Mouse (Mus musculus) T-helper 2 cell (primary cell): ENCODE measurements around the gene Cpm.

Experiments
- in situ Hi-C: fragments of 300-600 bp; cut with MboI, MseI; formaldehyde crosslinking; loops from one replicate; pipeline ENCODE4 v1.15.1; 2025; ENCODE audit warnings: high pct_unique_total_duplicates

The Cpm gene

GRCm38 (mm10) chr10:117684298-117685170 lies 55.2 kb downstream of the Cpm start:
- in situ Hi-C loops = loop anchor here (5.0 kb wide), 1 partner anchor 232 kb away; no protein-coding TSS in a partner anchor

DNA sequence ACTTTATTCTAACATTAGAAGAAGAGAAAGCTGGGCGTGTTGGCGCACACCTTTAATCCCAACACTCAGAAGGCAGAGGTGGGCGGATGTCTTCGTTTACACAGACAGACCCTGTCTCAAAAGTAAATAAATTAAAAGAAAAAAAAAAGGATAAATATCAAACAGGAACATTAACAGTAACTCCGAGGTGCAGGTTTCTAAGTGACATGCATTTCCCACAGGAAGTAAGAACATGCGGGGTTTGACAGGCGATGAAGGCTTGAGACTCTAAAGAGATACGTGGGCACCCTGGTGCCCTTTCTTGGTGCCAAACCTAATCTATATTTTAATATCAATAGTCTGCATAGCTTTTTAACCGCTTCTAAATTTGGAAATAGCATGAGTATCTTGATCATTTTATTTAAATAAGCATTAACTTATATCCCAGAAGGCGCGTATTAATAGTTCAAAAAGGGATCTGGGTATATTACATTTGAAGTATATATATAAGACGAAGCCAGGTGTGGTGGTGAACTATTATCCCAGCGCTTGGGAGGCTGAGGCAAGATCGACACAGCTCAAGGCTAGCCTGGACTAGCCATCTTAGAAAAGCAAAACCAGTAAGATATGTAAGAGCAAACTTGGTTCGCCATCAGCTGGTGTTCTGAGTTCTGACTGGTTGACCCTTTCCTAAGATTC lies 56.0 kb downstream of the Cpm start:
- in situ Hi-C loops = no loop called here

DNA sequence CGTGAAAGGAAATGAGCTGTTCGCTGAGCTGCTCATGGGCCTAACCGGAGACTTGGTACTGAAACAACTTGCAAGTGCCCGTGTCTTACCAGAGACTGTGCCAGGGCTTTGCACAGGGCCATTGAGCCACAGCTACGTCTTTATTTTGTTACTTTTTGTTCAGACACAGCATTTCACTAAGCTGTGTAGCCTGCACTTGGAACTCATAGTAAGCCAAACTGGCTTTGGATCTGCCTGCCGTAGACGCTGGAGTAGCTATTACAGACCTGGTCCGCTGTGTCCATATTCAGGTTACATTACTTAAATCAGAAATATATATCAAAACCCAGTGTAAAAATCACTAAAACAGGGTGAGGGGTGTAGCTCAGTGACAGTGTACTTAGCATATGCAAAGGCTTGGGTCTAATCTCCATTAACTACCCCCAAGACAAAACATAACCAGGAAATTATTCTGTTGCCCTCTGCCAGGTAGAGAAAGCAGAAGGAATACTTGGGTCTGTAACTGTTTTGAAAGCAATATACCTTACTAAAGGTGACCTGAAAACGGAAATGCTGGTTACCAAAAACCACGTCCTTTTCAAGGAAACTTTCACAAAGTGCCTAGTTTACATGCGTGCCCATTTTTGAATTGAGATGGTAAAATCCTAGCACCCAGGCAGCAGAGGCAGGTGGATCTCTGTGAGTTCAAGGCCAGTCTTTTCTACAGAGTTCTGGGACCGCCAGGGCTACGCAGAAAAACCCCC lies 56.7 kb downstream of the Cpm start:
- in situ Hi-C loops = no loop called here

GRCm38 (mm10) chr10:117687018-117687417 lies 57.7 kb downstream of the Cpm start:
- in situ Hi-C loops = no loop called here

DNA sequence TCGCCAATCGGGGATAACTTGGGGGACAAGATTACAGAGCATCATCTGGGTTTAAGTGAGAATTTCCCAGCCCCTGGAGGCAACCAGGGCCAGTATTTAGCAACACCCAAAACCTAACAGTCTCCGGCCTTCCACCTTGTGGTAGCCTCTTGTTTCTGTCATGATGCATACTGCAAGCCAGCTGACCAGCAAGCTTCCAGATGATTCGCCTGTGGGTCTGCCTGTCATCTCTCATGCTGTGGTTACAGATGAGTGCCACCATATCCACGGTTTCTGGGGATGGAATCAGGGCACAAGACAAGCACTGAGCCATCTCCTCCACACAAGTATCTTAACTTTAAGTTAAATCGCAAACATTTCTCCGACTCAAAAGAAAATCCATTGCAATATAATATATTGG lies 58.3 kb downstream of the Cpm start:
- in situ Hi-C loops = no loop called here

DNA sequence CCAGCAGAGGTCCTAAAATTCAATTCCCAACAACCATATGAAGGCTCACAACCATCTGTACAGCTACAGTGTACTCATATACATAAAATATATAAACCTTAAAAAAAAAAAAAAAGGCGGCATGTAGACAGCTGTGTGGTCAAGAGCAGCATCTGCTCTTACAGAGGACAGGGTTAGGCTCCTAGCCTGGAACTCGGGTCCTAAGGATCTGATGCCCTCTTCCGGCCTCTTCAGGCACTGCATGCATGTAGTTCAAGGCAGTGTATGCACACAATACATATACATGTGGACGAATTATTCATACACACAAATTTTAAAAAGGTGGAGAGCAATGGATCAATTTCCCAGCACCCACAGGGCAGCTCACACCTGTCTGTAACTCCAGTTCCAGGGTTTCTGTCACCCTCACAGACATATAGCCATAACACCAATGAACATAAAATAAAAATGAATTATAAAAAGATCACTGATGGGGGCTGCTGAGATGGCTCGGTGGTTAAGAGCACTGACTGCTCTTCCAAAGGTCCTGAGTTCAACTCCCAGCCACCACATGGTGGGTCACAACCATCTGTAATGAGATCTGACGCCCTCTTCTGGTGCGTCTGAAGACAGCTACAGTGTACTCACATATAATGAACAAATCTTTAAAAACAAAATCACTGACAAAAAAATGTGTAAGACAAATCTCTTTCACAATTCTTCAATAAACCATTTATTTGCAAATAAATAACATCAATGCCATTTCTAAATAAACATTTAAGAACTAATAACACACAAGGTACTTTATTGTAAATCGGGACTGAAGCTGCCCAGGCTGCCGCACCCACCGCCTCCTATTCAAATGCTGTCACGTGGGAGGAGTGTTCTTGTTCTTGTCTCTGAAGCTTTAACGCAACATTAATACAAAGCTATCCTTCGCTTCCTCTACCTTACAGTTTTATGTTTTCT lies 59.2 kb downstream of the Cpm start:
- in situ Hi-C loops = no loop called here

DNA sequence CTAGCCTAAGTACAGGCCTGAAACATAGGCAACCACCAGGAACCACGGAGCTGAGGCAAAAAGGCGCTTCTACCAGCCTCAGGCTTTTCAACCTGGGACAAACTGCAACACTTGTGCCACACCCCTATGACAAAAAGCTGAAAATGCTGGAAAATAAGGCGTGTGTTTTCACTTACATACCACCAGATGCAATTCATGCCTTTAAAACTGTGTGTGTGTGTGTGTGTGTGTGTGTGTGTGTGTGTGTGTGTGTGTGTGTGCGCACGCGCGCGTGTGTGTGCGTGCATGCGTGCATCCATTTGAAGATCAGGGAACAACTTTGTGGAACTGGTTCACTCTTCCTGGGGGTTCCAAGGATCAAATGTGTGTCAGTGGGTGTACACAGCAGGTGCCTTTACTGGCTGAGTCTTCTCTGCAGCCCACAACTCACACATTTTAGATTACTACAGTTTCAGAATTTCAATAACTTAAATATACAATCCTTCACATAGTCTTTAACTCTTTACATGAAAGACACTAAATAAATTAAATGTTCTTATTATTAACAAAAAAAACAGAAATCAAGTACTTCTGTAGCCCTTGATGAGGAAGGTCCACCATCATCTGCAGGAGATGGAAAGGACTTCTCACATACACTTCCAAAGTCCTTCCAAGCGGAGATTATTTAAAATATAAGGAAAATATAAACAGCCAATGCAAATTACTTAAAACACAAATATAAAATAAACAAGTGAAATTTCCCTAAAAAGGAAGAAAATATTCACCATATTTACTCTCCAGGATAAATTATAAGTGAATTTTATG lies 60.2 kb downstream of the Cpm start:
- in situ Hi-C loops = loop anchor here (5.0 to 10.0 kb wide), 2 partner anchors 78 to 345 kb away; no protein-coding TSS in a partner anchor

DNA sequence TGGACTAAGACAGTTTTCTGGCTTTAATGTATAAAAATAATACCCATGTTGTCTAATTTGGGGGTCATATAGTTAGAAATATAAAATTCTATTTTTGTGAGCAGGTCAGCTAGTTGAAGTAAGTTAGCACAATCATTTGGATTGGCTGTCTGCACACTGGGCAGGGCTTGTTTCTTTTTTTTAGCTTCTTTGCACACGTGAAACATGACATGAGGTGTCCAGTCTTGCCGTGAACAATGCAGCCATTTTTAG lies 60.7 kb downstream of the Cpm start:
- in situ Hi-C loops = loop anchor here (5.0 to 10.0 kb wide), 2 partner anchors 77 to 345 kb away; no protein-coding TSS in a partner anchor

DNA sequence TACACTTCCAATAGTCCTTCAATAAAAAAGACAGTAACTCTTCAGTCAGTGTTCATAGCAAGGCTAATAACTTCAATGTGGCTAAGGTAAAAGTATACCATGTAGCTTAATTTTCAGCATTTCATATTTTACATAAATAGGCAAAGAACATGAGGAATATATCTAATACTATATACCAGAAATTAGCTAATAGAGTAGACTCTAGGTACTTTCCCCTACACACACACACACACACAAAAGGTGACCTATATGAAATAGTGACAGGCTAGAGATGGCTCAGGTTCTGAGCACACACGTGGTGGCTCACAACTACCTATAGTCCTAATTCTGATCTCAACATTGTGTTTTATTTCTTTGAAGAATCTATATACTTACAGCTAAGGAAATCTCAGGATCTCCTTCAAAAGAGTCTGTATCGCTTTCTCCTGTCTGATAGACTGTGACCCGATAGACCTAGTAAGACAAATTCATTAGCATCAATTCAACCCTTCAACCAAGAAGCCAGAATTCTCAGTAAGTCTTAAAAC lies 61.5 kb downstream of the Cpm start:
- in situ Hi-C loops = loop anchor here (5.0 to 10.0 kb wide), 2 partner anchors 76 to 346 kb away; no protein-coding TSS in a partner anchor

DNA sequence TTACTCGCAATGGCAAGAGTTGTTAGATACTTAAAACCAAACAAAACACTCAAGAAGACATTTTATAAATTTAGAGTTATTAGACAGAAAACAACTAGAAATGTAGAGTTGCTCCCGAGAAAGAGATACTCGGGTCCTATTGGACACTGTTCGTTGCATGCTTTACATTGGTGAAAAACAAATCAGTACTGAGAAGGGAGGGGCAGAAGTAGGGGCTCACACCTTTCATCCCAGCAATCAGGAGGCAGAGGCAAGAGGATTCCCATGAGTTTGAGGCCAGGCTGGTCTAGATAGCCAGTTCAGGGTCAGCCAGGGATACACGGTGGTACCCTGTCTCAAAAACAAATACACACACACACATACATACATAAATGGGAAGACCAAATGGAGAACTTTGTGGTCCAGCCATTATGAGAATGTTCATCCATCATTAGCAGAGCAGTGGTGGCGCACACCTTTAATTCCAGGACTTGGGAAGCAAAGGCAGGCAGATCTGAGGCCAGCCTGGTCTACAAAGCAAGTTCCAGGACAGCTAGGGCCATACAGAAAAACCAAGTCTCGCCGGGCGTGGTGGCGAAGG lies 62.2 kb downstream of the Cpm start:
- in situ Hi-C loops = loop anchor here (5.0 to 10.0 kb wide), 2 partner anchors 76 to 347 kb away; no protein-coding TSS in a partner anchor

- in situ Hi-C loops = loop anchor here (5.0 to 10.0 kb wide), 2 partner anchors 75 to 347 kb away; no protein-coding TSS in a partner anchor
These were observed 62.9 kb downstream of the Cpm start for GRCm38 (mm10) chr10:117692173-117692572.

DNA sequence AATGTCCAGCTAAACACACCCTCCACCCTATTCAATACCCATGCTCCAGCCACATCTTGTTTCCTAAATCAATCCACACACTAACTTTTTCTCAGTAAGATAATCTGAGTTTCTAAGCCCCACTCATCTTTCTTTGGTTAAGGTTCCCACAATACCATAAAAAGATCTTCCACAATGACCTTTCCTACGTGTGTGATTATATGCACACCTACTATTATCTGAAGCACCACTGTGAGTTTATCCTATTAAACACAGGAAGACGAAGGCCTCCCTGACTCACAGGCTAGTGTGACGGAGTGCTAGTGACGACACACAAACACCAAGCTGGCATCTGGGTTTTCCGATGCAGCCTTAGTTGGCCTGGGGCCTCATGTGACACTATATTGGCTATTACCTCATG lies 63.7 kb downstream of the Cpm start:
- in situ Hi-C loops = loop anchor here (5.0 to 10.0 kb wide), 2 partner anchors 74 to 348 kb away; no protein-coding TSS in a partner anchor

DNA sequence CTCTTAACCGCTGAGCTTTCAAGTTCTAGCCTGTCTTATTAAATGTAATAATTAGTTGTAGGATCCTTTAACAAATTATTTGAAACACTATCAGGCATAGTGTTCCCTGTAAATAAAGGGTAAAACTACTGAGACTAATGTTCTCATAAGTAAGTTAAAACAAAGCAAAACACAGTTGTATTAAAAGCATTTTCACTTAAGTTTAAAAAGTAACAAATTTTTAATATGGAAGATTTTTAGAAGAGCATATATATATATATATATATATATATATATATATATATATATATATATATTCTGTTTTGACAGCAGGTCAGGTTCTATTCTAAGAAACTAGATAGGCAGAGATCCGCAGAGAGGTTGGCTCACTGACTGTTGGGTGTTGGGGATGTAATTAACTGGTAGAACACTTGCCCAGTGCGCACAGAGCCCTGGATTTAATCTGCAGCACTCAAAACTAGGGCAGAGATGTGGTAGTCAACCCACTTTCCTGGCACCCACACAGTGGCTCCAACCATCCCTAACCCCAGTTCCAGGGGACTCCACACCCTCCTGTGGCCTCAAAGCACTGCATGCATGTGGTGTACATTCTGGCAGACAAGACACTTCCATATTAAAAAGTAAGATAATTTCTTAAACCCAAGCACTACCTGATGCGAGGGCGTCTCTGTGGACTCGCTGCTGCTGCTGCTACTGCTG lies 65.1 kb downstream of the Cpm start:
- in situ Hi-C loops = loop anchor here (5.0 to 10.0 kb wide), 2 partner anchors 73 to 350 kb away; no protein-coding TSS in a partner anchor

GRCm38 (mm10) chr10:117695027-117695426 lies 65.7 kb downstream of the Cpm start:
- in situ Hi-C loops = loop anchor here (10.0 kb wide), 1 partner anchor 350 kb away; no protein-coding TSS in a partner anchor

- in situ Hi-C loops = loop anchor here (10.0 kb wide), 1 partner anchor 351 kb away; no protein-coding TSS in a partner anchor
These were observed 66.3 kb downstream of the Cpm start for GRCm38 (mm10) chr10:117695605-117696004.

DNA sequence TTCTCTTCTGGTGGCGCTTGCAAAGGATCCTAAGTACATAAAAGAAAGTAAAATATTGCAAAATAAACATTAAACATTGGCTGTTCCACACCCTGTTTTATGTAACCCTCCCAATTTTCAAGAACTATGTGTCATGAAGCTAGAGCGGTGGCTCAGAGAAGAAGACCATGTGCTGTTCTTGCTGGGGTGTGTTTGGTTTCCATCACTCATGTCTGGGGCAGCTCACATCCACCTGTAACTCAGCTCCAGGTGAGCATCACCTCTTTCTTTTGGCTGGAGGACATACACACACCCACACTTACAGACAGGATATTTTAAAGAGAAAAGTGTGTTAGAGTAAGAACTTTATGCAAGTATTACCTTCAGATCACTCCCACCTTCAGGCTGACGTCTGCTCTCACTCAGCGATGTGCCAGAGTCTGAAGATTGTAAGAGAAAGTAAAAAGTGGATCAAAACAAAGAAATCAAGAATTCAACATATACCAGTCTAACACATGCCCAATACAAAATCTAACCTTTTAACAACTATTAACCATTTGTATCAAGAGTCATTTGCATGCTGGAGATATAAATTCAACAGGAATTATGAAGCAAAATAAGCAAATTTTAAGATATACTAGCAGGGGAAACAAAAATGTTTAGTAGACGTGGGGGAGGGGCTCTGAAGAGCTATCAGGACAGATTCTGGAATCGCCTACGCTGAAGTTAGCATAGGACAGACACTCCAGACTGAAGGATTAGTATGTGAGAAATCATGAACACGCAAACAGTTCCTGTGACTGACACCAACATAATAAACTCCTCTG lies 66.9 kb downstream of the Cpm start:
- in situ Hi-C loops = loop anchor here (10.0 kb wide), 1 partner anchor 351 kb away; no protein-coding TSS in a partner anchor

DNA sequence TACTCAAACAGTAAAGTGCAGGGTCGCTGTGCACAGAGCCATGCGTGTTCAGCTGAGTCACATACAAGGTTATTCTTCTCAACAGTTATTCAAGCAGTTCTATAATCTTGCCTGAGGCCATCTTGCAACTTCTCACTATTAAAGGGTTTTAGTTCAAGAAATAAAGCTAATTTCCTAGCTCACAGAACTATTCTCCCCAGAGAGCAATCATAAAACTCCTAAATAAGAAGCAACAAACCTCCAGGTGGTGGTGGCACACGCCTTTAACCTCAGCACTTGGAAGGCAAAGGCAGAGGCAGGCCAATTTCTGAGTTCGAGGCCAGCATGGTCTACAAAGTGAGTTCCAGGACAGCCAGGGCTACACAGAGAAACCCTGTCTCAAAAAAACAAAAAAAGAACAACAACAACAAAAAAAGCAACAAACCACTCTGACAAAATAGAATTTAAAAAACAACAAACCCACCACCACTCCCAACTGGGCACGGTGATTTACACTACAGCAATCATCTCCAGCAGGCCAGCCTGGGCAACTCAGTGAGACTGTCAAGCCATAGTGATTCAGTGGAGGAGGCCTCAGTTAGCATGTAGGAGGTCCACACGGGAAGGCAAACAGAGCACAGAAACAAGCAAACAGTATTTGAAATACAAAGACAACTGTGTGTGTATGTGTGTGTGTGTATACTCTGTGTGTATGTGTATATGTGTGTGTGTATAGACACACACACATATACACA lies 67.7 kb downstream of the Cpm start:
- in situ Hi-C loops = loop anchor here (10.0 kb wide), 1 partner anchor 352 kb away; no protein-coding TSS in a partner anchor
